Mouse (Mus musculus) urinary bladder, postnatal 14 days (tissue): ENCODE data around the gene Sufu.

Source experiments
- DNase-seq: peaks from one replicate; pipeline ENCODE4 v3.0.0; 2021; ENCODE audit warnings: low spot score

Gene Sufu

DNA sequence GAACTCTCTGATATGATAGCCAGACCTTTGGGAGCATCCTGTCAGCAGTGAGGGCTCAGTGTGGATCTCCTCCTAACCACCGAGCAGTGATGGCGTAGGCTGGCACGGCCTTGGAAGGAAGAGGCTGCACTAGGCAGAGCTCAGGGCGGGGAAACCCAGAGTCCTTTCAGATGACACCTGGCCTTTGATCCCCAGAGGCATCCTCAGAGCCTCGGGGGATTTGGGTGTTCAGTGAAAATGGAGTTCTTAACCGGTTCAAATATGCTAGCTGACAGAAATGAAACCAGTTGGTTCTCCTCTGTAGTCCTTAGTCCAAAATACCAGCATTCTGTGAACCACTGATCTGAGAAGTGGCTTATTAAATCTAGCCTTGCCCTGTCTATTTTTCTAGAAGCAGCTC lies 69.5 kb downstream of the Sufu start:
- no peak for DNase-seq

DNA sequence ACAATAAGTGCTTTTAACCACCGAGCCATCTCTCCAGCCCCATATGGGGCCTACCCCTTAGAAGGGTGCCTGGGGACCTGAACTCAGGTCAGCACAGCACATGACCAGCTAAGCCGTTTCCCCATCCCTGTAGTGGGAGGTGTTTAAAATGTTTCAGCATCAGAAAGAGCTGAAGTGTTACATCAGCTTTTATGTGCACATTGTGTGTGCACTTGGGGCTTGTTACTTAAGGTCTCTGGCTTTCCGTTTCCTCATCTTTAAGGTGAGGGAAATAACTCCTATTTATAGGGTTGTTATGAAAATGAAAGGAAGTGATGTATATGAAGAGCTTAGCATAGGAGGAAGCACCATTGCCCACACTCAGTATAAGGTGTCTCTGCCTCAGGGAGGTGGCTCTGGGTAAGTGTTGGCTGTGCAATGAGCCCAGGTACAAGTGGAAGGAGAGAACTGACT lies 70.4 kb downstream of the Sufu start:
- no peak for DNase-seq

DNA sequence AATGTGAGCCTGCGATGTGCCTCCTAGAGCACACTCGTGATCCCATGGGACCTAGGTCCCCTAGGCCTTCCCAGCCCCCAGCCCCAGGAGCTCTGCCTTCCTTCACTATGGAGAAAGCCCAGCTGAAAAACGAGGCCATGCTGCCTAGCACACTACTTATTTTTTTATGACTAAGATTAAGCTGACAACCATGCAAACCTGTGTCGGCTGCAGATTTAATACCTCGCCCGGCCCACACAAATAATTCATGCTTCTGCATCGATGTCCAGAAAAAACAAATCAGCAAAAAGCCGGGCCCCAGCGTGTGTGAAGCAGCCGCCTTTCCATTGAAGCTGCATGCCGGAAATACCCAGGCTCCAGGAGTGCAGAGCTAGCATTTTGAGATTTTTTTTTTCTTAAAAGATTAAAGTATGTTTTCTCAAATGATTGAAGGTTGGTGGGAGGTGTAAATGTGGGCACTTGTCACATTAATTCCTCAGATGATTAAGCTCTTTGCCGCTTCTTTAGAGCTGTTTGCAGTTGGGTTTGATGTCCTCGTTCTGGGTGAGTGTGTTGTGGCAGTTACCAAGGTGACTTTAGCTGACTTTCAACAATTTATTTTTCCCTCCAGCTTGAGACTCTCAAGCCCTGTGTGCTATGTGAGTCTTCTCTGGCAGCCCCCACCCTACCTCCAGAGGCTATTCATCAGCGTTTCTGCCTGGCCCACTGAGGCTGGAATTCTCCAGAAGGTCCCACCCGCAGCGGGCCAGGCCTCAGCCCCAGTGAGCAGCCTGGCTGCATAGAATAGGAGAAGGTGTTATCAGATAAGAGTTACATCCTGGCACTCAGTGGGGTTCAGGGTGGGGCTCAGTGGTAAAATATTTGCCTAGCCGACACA lies 73.9 kb downstream of the Sufu start:
- DNase-seq, result no peak

DNA sequence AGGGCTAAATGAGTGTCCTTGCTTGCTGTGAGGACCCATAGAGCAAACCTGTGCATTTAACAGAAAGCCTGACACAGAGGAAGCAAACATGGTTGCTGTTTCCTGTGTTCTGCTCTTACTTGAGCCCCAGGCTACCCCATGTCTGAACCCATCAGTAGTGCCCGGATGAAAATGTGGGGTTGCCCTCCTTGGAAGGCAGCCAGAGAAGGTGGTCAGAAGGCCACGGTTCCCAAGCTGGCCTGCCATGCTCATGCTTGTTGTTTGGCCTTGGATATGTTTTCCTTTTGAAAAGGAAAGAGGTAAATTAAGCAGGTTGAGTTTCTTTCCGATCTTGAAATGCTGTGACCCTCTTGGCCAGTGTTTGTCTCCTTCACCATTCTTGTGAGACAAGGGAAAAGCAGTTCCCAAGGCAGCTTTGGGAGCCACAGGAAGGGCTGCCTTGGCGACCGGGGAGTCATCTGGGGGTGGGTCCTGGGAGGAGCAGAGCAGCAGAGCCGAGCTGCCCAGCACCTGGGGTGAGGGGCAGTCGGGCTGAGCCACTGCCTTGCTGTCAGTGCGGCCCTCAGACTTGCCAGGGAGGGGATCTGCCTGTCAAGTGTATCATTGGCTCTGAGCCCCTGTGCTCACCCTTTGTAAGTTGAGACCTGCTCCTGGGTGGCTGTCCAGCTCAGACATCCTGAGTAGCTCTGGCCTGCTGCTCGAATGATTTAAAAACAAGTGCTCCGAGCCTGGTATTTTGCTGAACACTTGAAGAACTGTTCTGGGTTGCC lies 74.8 kb downstream of the Sufu start:
- no peak for DNase-seq

DNA sequence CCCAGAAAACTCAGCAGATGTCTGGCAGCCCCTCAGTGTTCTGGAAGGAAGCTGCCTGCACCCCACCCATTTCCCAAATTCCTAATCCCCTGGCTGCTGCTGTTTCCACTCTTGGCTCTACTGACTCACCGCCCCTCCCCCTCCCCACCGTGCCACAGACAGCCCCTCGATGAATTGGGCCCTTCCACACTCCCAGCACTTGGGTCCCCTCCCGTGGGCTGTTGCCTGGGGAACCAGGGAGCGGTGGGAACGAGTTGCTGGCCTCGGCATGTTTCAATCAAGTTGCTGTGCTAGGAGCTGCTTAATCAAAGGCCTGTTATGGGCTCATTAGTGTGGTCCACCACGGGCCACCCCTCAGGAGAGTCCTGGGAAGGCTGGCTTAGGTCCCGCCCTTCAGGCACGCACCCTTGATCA lies 80.7 kb downstream of the Sufu start:
- no peak for DNase-seq

DNA sequence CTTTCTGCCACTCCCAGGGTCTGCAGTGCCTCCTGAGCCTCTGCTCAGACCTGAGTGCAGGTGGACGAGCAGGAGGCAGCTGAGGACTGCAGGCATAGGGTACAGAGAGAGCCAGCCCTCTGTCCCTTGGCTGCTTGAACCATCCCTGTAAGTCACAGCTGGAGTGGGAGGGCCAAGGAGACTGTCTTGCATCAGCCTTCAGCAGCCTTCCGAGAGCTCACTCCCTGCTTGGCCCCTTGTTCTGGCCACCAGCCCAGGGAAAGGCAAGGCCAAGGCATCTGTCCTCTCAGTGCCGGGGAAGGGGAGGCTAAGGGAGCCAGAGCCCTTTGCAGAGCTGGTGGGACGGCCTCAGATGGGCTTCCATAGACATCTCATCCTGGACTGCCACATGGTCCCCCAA lies 81.5 kb downstream of the Sufu start:
- peak; percentile 61 for DNase-seq

DNA sequence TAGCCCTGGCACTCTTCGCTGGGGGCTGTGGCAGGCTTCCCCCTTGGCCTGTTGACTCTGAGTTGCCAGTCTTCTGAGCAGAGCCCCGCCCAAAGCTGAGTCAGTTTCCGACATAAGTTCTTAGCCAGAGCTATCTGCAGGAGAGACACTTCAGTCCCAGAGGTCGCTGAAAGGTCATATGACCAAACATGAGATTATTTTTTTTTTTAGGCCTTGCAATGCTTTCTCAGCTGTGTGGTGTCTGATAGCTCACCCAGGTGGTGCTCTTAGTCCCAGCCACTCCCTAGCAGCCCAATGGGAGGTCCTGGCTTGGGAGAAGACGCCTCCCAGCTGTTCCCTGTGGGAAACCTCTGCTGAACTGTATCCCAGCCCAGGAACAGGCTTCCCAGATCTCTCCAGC lies 82.1 kb downstream of the Sufu start:
- peak; percentile 66 for DNase-seq

DNA sequence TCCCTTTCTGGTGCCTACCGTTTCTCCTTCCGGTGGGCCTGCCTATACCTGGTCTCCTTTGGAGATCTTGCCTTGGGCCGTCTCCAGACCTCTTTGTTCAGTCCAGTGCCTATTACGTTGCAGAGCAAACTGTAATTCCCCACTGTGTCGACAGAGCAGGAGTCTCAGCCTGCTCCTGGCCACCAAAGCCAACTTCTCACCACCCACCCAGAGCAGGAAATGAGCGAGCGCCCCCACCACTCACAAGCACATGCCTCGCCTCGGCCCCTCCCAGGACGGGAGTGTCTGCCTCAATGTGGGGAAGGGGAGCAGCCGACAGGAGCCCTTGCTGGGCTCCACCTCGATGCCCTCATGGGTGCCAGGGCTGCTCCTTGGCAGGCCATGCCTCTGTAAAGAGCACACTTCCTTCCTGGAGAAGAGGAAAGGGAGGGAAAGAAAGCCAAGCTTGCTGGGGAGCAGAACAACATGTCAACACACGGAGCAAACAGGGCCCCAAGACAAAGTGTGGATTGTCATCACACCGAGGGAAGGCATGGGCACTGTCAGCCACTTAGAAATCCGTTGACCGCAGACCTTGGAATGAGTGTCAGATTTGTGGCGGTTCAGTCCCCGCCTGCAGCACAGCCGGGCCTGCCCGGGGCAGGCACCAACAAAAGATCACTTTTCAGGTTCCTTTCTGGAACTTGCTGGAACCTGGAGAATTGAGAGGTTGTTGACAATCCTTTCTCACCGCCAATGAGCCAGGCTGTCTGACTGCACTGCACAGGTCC lies 82.8 kb downstream of the Sufu start:
- no peak for DNase-seq

DNA sequence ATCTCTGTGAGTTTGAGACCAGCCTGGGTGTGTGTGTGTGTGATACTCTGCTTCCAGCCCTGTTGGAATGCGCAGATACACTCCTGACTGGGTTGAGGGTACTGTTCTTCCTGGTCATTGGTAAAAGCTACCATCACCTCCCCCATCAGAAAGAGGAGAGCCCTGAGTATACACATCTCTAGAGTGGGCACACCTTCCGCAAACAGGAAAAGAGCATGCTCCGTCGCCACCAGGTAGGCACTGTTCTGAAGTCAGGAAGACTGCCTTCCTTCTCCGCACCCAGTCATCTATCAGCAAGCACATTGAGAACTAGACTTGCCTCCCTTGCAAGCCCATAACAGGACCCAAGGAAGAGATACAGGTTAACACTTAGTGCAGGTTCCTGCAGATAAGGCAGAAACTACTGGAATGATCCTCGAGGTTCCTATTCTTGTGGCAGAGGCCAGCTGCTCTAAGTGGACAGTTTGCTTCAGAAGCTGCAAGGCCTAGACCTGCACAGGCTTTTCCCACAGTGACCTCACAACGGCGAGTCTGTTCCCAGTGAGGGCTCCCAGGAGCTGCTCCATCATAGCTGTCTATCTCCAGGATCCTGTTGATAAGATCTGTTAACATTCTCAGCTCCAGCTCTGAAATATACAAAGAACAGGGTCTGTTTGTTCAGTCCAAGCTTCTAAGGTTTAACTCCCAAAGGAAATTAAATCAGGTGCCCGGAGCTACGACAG lies 84.1 kb downstream of the Sufu start:
- no peak for DNase-seq

DNA sequence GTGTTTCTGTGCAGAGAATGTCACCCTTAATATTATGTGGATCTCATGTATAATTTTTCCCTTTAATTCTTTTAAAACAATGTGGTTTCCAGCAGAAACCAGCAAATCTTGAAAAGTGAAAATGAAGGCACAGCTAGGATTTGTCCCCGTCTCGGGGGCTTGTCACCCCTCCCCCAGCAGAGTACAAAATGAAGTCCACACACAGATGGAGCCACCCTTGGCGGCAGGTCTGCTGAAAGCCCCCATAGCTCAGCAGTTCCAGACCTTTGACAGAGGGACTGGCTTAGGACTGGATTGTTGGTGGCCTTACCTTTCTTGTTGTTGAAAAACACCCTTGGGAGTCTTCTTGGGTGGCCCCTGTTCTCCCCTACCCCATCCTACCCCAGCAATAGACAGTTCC lies 84.7 kb downstream of the Sufu start:
- DNase-seq, result no peak

DNA sequence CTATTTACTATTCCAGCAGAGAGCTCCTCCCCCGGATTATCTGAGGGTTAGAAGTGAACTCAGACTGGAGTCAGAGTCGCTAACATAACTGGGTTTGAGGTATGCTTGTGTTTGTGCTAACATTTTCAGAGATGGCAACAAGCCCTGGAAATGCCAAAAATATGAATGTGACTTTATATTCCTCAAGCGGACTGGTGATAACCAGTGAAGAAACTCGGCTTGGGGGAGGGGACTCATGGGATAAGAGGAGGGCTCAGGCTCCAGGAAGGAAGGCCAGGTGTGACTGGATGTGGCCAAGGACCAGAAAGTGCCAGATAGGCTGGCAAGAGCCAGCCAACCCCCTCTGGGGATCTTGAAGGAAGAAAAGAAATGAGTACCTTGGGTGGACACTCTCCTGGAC lies 85.1 kb downstream of the Sufu start:
- DNase-seq, result no peak

DNA sequence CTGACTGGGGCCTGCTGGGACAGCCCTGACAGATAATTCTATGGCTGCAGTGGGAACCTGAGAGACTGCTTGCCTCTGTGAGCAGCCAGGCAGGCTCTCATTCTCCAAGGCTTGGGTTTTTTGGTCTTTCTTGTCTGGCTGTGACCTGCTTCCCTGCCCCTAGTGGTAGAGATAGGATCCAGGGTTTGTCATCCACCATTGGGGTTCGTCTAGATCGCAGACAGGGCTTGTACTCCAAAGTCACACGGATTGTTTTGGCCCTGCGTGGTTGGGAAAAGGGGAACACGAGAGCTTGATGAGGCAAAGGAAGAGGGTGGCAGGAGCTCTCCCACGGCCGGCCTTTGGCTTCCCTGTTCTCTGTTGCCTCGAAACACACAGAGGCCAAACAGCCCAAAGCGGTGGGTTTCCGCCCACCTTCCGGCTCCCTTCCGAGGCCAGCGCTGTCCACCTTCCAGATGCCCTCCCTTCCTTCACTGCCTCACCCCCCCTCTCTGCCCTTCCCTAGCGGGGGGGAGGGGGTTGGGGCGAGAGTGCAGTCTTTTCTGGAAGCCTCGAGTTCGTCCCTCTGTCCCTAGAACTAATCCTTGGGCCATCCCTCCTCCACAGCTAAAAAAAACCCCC lies 86.3 kb downstream of the Sufu start:
- DNase-seq, result no peak

DNA sequence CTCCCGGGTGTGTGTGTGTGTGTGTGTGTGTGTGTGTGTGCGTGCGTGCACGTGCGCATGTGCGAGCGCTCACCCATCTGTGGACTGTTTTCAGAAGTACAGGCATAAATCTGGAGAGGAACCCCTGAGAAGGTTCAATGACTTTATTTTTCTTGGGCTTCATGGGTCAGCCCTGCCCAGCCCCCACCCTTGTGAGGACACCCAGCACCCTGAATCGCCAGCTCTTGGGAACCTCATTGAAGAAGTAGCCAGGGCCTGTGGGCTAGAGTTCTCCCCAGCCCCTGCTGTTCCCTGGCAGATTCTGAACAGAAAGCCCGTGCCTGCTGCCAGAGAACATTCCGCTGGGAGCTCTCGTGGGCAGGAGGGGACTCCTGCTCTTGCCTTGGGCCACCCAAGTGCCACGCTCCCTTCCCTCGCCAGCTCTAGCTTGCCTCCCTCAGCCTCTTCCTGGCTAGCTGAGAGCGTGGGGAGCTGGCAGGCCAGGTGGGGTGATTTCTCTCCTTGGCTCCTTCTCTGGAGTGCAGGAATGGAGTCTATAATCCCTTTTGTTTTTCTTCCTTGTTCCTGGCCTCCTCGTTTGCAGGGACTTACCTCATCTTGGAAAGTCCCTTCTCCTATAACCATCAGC lies 87.1 kb downstream of the Sufu start:
- DNase-seq, result no peak

DNA sequence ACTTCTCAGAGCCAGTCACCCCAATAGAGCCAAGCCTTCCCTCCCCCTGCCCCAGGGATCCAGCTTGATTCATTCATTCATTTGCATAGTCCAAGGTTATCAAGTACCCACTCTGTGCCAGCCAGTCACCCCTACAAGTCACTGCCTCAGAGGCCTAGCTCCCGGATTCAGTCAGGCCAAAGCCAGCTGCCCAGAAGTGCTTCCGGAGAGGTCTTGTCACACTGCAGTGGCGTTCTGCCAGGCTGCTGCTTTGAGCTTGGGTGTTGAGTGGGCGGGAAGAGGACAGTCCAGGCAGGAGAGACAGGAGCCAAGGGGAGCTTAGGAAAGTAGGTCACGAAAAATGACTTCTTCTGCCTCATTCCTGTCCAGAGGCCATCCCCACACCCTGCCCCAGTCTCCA lies 87.8 kb downstream of the Sufu start:
- DNase-seq, result peak; percentile 74

DNA sequence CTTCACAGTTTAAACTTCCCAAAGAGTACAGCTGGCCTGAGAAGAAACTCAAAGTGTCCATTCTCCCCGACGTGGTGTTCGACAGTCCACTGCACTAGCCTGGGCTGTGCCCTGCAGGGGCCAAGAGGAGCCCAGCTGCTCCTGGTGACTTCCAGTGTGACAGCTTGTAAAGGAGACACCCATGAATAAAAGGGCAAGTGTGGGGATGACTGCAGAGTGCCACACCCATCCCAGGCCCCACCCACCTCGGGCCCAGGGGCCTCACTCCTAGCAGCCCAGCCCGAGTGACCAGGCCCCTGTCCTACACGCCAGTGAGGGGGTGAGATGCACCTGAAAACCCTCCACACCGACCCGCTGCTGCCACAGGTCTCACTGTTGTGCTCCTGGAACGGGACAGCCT lies 89.2 kb downstream of the Sufu start:
- no peak for DNase-seq

DNA sequence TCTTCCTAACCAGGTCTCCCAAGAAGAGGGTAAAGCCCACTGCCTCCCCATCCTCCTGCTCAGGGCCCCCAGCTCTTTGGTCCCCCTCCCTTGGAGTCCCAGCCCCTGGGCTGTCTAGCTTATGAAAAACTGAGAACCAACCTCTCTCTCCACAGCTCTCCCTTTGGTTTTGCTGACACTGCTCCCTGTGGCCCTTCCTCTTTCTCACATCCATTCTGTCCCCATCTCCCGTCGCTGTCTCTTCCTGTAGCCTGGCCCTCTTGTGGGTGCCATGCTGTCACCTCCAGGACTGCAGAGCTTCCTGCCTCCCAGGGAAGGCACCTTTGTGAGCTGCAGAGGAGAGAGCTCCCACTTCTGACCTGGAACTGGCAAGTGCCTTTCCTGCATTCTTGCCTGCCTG lies 90.0 kb downstream of the Sufu start:
- DNase-seq, result no peak

DNA sequence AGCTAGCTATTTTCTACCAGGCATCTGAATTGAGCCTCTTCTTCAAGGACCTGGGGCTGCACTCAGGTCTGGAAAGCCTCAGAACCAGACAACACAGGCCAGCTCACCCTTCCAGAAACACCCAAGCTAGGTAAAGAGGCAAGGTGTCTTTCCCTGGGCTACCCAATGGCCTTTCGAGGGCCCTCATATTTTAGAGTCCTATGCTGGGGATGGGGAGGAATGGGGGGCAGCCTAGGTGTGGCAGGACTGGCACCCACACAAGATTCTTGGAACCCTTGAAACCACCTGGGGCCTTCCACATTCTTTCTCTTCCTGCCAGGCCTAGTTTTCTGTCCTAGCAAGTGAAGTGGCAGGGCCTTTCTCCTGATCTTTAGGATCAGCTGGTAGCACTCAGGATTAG lies 92.8 kb downstream of the Sufu start:
- no peak for DNase-seq

DNA sequence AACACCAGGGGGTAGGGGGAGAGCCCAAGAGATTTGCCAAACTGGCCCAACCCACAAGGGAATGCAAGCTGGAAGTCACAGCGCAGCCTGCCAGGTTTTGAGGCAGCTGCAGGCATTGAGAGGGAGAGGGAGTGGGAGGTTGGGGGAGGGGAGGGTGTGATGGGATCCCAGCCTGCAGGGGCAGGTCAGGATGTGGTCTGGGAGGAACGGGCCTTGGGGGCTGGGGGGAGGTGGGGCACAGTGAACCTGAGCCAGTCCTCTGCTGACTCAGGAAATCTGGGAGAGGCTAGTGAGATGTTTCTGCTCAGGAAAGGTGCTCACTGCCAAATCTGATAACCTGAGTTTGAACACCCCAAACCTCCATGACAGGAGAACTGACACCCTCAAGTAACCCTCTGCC lies 93.9 kb downstream of the Sufu start:
- DNase-seq, result peak; percentile 61

DNA sequence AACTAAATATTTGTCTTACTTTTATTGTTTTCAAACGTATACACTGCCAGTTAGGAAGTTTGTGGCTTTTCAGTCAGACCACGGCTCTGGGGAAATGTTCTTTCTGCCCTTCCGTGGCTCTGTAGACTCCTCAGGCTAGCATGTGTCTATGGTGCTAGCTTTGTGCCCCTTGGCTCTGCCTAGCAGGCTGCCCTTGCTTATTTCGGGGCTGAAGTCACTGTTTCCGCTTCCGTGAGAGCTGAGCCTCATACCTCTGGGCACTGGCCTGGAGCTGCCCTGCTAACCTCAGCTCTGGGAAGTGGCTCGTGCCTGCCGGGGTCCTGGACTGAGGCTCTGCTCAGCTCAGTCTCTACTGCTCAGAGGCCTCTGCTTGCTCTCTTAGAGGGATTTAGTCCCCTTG lies 98.4 kb downstream of the Sufu start:
- DNase-seq, result no peak

DNA sequence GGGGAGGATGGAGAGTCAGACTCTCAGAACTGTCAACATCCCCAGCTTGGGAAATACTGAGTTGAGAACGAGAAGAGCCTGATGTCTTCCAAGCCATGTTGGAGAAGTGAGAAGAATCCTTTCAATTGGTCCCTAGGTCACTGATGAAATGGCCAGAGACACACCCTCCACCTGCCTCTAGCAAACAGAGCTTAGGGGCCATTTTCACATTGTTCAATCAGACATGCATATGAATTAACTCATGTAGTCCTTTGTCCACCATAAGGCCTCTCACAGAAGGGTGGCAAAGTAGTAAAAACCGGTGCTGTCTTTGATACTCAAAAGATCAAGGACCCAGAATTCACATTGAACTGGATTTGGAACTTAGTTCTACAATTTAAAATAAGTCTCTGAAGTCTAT lies 100.5 kb downstream of the Sufu start:
- no peak for DNase-seq

DNA sequence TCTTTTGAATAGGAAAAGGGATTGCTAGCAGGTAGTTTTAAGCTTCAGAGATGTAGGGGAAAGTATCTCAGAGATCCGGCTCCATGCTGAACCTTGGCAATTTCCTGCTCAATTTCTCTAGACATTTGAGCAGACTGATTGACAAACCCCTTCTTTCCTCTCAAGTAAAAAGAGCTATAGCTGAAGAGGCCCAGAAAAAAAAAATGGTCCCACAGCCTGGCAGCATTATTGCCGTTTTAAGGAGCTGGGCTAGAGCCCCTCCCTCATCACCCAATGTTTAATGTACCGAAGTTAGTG lies 102.8 kb downstream of the Sufu start:
- DNase-seq, result no peak
